Mouse (Mus musculus) small intestine, adult 2 months (tissue): ENCODE measurements around the gene Mettl1. TPM values are rescaled to one million over a fixed set of nuclear protein-coding genes. Genes with fewer than 3 reads are reported as not detected.
"Not testable (repeated sequence)": the region's sequence is repeated elsewhere in the genome, so short reads cannot be mapped to it uniquely, and the experiment has no call there.

ENCODE experiments used
- H3K27ac ChIP-seq: fragments of 200-500 bp; 2 replicates; pipeline ENCODE4 v1.5.1; 2012; ENCODE audit warnings: low read depth, low read length, control low read depth, inconsistent platforms; ENCODE audit not compliant: insufficient read depth
- H3K27me3 ChIP-seq: fragments of 200-500 bp; 2 replicates; pipeline ENCODE4 v1.6.1; 2012; ENCODE audit warnings: mild to moderate bottlenecking, moderate library complexity, low read length, inconsistent platforms; ENCODE audit not compliant: control insufficient read depth, insufficient read depth
- H3K36me3 ChIP-seq: fragments of 200-500 bp; 2 replicates; pipeline ENCODE4 v1.6.1; 2012; ENCODE audit warnings: mild to moderate bottlenecking, low read length, control low read depth, inconsistent platforms; ENCODE audit not compliant: control insufficient read depth, insufficient read depth
- H3K4me1 ChIP-seq: fragments of 200-500 bp; 2 replicates; pipeline ENCODE4 v1.6.1; 2012; ENCODE audit warnings: low read length, inconsistent platforms, mixed read lengths; ENCODE audit not compliant: control insufficient read depth, insufficient read depth, insufficient read length
- H3K4me3 ChIP-seq: fragments of 200-500 bp; 2 replicates; pipeline ENCODE4 v1.5.1; 2012; ENCODE audit warnings: low read depth, mild to moderate bottlenecking, control low read depth, inconsistent platforms, low read length, moderate library complexity
- CTCF ChIP-seq: fragments of 200-500 bp; IDR thresholded peaks from 2 replicates; pipeline ENCODE4 v1.5.1; 2012; ENCODE audit warnings: low read depth, mild to moderate bottlenecking, control low read depth, inconsistent platforms, low read length, moderate library complexity, mixed read lengths; ENCODE audit not compliant: insufficient replicate concordance, insufficient read length; ENCODE audit errors: extremely low read depth
- POLR2A ChIP-seq: fragments of 200-500 bp; IDR thresholded peaks from 2 replicates; pipeline ENCODE4 v1.6.1; 2012; ENCODE audit warnings: low read depth, mild to moderate bottlenecking, control low read depth, inconsistent platforms, low read length, moderate library complexity
- WGBS: fragments of 180-500 bp; shearing (Covaris S2); methylation state at CpG from one replicate; pipeline ENCODE4 v1.1.7; 2018; 5-methylcytosine and 5-hydroxymethylcytosine counted together
- polyA plus RNA-seq: library from polyadenylated mRNA; depleted of rRNA; stranded (reverse); fragments of >200 nt; gene quantifications from 2 replicates; pipeline ENCODE4 v1.2.3, GENCODE M21; 2012

Gene Mettl1
- polyA plus RNA-seq, 1 experiment = 9.6 TPM

DNA sequence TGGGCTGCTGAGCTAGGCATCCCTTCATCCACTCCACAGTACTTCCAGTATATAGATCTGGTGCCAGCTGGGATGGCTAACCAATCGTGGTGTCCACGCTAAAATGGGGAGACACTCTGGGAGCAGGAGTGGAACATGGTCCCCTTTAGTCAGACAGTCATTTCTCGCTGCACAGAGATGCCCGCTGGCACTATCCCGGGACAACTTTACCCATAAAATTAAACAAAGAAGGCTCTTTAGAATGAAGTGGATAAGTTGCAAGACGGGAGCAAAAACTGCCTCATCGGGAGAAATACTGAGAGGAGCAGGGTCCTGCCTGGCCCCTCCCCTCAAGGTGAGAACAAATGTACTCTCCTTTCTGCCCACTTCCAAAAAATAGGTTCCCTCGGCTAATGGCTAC, 17.5 kb downstream of the Mettl1 start:
- 1% methylated on average over 8 of the region's 8 CpGs for WGBS
- peaks cover 7% of the 10 kb centered on the region for H3K4me1 ChIP-seq
- H3K4me3 ChIP-seq = peak overlapping the region; percentile 75; the same call in 1 of the 2 replicates
- H3K27me3 ChIP-seq = peaks cover 9% of the 10 kb centered on the region
- peaks cover 6% of the 10 kb centered on the region; the same call in 1 of the 2 replicates for H3K36me3 ChIP-seq
- TF ChIP-seq POLR2A (no peak), CTCF (no peak)
- no peak overlapping the region for H3K27ac ChIP-seq

DNA sequence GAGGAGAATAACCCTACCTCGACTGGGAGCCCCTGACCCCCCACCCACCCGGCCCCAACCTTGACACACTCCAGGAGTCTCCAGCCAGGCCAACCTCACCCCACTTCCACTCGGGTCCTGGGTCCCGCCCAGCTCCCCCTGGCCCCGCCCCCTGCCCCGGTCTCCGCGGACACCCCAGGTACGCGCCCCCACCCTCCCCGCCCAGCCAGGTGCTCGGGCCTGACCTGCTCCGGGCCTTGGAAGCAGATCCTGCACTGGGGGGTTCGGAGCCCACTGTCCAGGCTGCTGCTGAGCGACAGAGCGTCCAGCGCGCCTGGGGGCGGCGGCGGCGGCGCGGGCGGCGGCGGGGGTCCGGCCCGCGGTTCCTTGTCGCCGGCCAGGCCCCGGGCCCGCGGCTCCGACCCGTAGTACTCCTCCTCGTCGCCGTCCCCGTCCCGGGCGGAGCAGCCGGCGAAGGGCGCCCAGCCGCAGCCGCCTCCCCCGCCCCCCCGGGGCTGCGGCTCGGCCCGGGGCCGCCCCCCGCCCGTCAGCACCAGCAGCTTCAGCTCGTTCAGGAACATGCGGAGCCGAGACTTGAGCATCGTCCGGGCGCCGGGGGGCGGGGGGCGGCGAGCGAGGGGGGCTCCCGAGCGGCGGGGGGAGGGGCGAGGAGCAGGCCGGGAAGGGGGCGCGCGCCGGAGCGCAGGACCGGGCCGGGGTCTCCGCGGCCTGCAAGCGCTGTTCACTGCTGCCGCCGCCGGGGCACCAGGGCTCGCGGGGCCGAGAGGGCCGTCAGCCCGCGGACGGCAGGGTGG, 18.2 kb downstream of the Mettl1 start:
- H3K4me1 ChIP-seq = peaks cover 9% of the 10 kb centered on the region
- WGBS = 1% methylated on average over 57 of the region's 92 CpGs
- peak overlapping the region; percentile 75 for H3K4me3 ChIP-seq
- TF ChIP-seq CTCF = no peak
- no peak for TF ChIP-seq POLR2A
- peaks cover 6% of the 10 kb centered on the region; the same call in 1 of the 2 replicates for H3K36me3 ChIP-seq
- peaks cover 9% of the 10 kb centered on the region for H3K27me3 ChIP-seq
- H3K27ac ChIP-seq = no peak overlapping the region

GRCm38 (mm10) chr10:127059968-127060916, 19.0 kb downstream of the Mettl1 start, which contains the start of gene March9:
Gene March9, minus strand, starts transcription at chr10:127060184.
- WGBS = 1% methylated on average over 61 of the region's 72 CpGs
- H3K27me3 ChIP-seq = peaks cover 9% of the 10 kb centered on the region
- H3K36me3 ChIP-seq = peaks cover 10% of the 10 kb centered on the region
- TF ChIP-seq POLR2A (no peak), CTCF (no peak)
- H3K4me1 ChIP-seq = peaks cover 11% of the 10 kb centered on the region
- H3K27ac ChIP-seq = no peak within 1 kb of the TSS
- peak within 1 kb of the TSS; percentile 75 for H3K4me3 ChIP-seq

- H3K4me3 ChIP-seq = no peak overlapping the region
- peaks cover 11% of the 10 kb centered on the region for H3K36me3 ChIP-seq
- H3K4me1 ChIP-seq = peaks cover 13% of the 10 kb centered on the region
- H3K27me3 ChIP-seq = peaks cover 9% of the 10 kb centered on the region
- no peak overlapping the region for H3K27ac ChIP-seq
- 79% methylated on average over 5 of the region's 5 CpGs for WGBS
- TF ChIP-seq POLR2A = no peak
- no peak for TF ChIP-seq CTCF
Measured at GRCm38 (mm10) chr10:127061085-127061484, 19.9 kb downstream of the Mettl1 start.

- 79% methylated on average over 2 of the region's 2 CpGs for WGBS
- TF ChIP-seq CTCF (no peak), POLR2A (no peak)
- Histone ChIP-seq H3K36me3 (peaks cover 8% of the 10 kb centered on the region), H3K27me3 (peaks cover 9% of the 10 kb centered on the region), H3K4me3 (no peak overlapping the region), H3K4me1 (peaks cover 15% of the 10 kb centered on the region), H3K27ac (no peak overlapping the region)
Measured at GRCm38 (mm10) chr10:127061513-127061912, 20.3 kb downstream of the Mettl1 start.

- Histone ChIP-seq H3K36me3 (peaks cover 13% of the 10 kb centered on the region), H3K4me1 (peaks cover 19% of the 10 kb centered on the region)
- not testable (repeated sequence) for H3K27me3 ChIP-seq, H3K4me3 ChIP-seq, H3K27ac ChIP-seq
- whole genome bisulfite sequencing = 75% methylated on average over 4 of the region's 4 CpGs
Measured at GRCm38 (mm10) chr10:127062101-127062500, 20.9 kb downstream of the Mettl1 start.

DNA sequence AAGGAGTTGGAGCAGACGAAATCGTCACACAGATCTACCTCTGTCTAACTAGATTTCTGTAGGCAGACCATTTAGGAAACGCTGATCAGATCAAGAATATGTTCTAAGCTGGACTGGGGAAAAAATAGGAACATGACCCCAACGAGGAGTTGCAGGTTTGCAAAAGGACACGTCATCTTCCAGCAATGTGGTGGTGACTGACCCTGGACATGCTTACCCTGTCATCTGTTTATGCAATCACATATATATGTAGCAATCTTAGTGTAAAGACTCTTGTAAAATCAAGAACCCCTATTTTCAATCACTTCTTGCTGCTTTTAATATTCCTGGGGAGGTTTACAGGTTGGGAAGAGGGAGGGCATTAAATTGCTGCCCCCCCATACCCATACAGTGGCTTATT, 21.3 kb downstream of the Mettl1 start:
- TF ChIP-seq POLR2A = no peak
- no peak for TF ChIP-seq CTCF
- peaks cover 19% of the 10 kb centered on the region for H3K4me1 ChIP-seq
- H3K4me3 ChIP-seq = no peak overlapping the region
- H3K27me3 ChIP-seq = peaks cover 9% of the 10 kb centered on the region
- 66% methylated on average over 5 of the region's 5 CpGs for WGBS
- H3K36me3 ChIP-seq = peaks cover 17% of the 10 kb centered on the region
- H3K27ac ChIP-seq = no peak overlapping the region
